Mouse (Mus musculus) adrenal gland, postnatal 10 days (tissue): ENCODE measurements around the gene Rassf8. TPM values are rescaled to one million over a fixed set of nuclear protein-coding genes. Genes with fewer than 3 reads are reported as not detected.

Experiments
- DNase-seq: peaks from one replicate; pipeline ENCODE4 v3.0.0; 2021; ENCODE audit warnings: mixed read lengths
- total RNA-seq, 2 experiments: library from RNA; stranded (reverse); gene quantifications; 2 replicates each; pipeline ENCODE4 v1.2.3; 2021

Rassf8 gene
- total RNA-seq, 2 experiments from 2014 or later: 82.4 to 85.1 TPM

- no peak for DNase-seq
Observed at GRCm38 (mm10) chr6:145862739-145863064, 116.2 kb downstream of the Rassf8 start.

- peak; percentile 81 for DNase-seq
Observed at GRCm38 (mm10) chr6:145863065-145863971, 116.8 kb downstream of the Rassf8 start.

- no peak for DNase-seq
Observed at GRCm38 (mm10) chr6:145864171-145864570, 117.6 kb downstream of the Rassf8 start.

- peak; percentile 89 for DNase-seq
Observed at GRCm38 (mm10) chr6:145865289-145865885, 118.8 kb downstream of the Rassf8 start, which contains the start of gene Bhlhe41. TSS of gene Bhlhe41 (minus strand) at chr6:145865558.

GRCm38 (mm10) chr6:145865886-145866851, 119.6 kb downstream of the Rassf8 start:
- peak; percentile 96 for DNase-seq

- no peak for DNase-seq
Observed at GRCm38 (mm10) chr6:145867111-145867510, 120.6 kb downstream of the Rassf8 start.

Other genes with a start within 250 kb of the Rassf8 start
- gene Lmntd1, start 132.4 kb upstream of the Rassf8 start, total RNA-seq: 1 to 10 TPM; 1.2 to 1.7 TPM
- gene Tuba3b, start 131.0 kb upstream of the Rassf8 start, total RNA-seq: not detected
- 1 to 10 TPM; 3.7 to 5.6 TPM for gene Bhlhe41, start 118.8 kb downstream of the Rassf8 start, total RNA-seq
- gene Sspn, start 184.9 kb downstream of the Rassf8 start, total RNA-seq: 10 to 100 TPM; 16.9 to 32.7 TPM